Comparison of ENCODE assay signal across 10 mouse cellular contexts in genomic region chr14:24995226-24995625, GRCm38 (mm10).
DNase-seq lines count a peak whose midpoint lies in the region; ATAC-seq lines count a peak whose summit lies in the region.
"Had no signal": no experiment of that assay in that cellular context is flagged by ENCODE, and none has a peak within 500 bp of the region (broad histone marks: within the 10 kb centered on the region; RNA-seq: fewer than 3 reads in every experiment).

No protein-coding gene starts in this region.

- ATAC-seq in embryonic facial prominence, embryonic 13.5 days (ENCODE audit: insufficient number of reproducible peaks, insufficient read depth, low FRiP score, low TSS enrichment, low read depth), result no peak
- ATAC-seq in limb, embryonic 12.5 days (ENCODE audit: insufficient number of reproducible peaks, insufficient read depth, low FRiP score, low TSS enrichment, low read depth), result no peak

- H3K4me1 ChIP-seq in embryonic facial prominence, embryonic 13.5 days, result peaks cover 49% of the 10 kb centered on the region
- peaks cover 57% of the 10 kb centered on the region for H3K4me1 ChIP-seq in limb, embryonic 12.5 days (replicated peaks)

- no peaks in the 10 kb centered on the region for H3K36me3 ChIP-seq in embryonic facial prominence, embryonic 13.5 days
- H3K36me3 ChIP-seq in limb, embryonic 12.5 days, result no peaks in the 10 kb centered on the region

- H3K9ac ChIP-seq in embryonic facial prominence, embryonic 13.5 days, result no peak overlapping the region
- no peak overlapping the region for H3K9ac ChIP-seq in limb, embryonic 12.5 days (replicated peaks)

- no peak overlapping the region for H3K4me2 ChIP-seq in embryonic facial prominence, embryonic 13.5 days
- no peak overlapping the region for H3K4me2 ChIP-seq in limb, embryonic 12.5 days

- peak overlapping the region; percentile 68 for H3K27ac ChIP-seq in embryonic facial prominence, embryonic 13.5 days
- peak overlapping the region; percentile 85 for H3K27ac ChIP-seq in limb, embryonic 12.5 days
- H3K27ac ChIP-seq: heart, adult 2 months; kidney, postnatal 0 days had no signal

- peak; percentile 15 for DNase-seq in gastrocnemius, postnatal 25 days
- DNase-seq in gastrocnemius, postnatal 14 days, result no peak
- DNase-seq in cerebellum, adult 11 months, result peak; percentile 49
- no peak for DNase-seq in adrenal gland, adult 2 months
- no peak for DNase-seq in heart, postnatal 14 days
- DNase-seq in urinary bladder, postnatal 10 days (ENCODE audit: low spot score), result no peak
- DNase-seq: heart, adult 2 months had no signal

- 46% methylated on average over 7 of the region's 7 CpGs for WGBS in embryonic facial prominence, embryonic 13.5 days
- 39% methylated on average over 7 of the region's 7 CpGs for WGBS in limb, embryonic 12.5 days

- no peak overlapping the region for H3K4me3 ChIP-seq in embryonic facial prominence, embryonic 13.5 days
- H3K4me3 ChIP-seq in limb, embryonic 12.5 days (replicated peaks), result no peak overlapping the region
- H3K4me3 ChIP-seq: heart, adult 2 months had no signal

- no peaks in the 10 kb centered on the region for H3K27me3 ChIP-seq in embryonic facial prominence, embryonic 13.5 days
- no peaks in the 10 kb centered on the region for H3K27me3 ChIP-seq in limb, embryonic 12.5 days

- intact Hi-C loops in gastrocnemius, postnatal 14 days (cut with DNase I; ENCODE audit: low total_unique reads), result no loop called here
- intact Hi-C loops in heart, postnatal 14 days (cut with DNase I), result no loop called here

- no peaks in the 10 kb centered on the region; the same call in 1 of the 2 replicates for H3K9me3 ChIP-seq in embryonic facial prominence, embryonic 13.5 days
- H3K9me3 ChIP-seq in limb, embryonic 12.5 days, result peaks cover 8% of the 10 kb centered on the region

Comparison
In these comparisons a context has a peak if more than half of its experiments do, and no peak if none do; other contexts are left out.
1. DNase-seq: peak in gastrocnemius, postnatal 25 days (single experiment) and cerebellum, adult 11 months (single experiment); none in gastrocnemius, postnatal 14 days (single experiment), adrenal gland, adult 2 months (single experiment), heart, postnatal 14 days (0 of 2) and urinary bladder, postnatal 10 days (single experiment).